ENCODE assay signal across 12 mouse cellular contexts in the genomic region with DNA sequence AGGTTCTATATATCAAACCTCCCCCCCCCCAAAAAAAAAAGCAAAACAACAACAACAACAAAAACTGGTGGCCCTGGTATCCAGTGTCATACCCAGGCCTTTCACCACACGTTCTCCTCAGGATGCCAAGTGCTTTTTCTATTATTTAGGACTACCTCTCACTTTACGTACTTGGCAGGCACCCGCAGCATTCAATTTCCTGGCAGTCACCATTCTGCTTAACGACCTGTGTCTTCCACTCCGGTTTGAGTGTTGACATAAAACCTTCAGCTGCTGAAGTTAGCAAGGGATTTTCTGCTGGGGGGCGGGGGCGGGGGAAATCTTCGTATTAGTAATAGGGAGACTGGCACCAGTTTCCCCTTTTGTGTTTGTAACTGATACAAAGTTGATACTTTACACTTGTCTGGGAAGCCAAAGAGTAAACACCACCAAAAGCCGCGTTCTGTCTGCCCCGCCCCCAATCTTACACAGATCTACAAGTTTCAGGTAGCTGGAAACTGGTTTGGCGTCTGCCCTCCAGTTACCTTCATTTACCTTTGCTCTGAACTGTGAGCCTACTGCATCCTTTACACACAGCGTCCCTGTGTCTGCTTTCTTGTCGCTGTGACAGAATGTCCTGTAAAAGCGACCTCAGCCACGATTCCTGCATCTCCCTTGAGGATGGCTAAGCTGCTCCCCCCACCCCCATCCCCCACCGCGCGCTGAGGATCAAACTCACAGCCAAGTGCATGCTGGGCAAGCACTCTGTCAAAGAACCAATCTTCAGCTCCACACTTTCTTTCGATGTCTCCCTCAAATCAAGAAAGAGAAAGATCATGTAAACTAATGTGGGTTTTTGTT. TPM values are rescaled to one million over a fixed set of nuclear protein-coding genes. Genes with fewer than 3 reads are reported as not detected.
A peak's percentile ranks its signal among the peaks of the same experiment; 100 is the strongest.
DNase-seq lines count a peak whose midpoint lies in the region; ATAC-seq and TF ChIP-seq lines count a peak whose summit lies in the region.
"Had no signal": no experiment of that assay in that cellular context is flagged by ENCODE, and none has a peak within 500 bp of the region (broad histone marks: within the 10 kb centered on the region; RNA-seq: fewer than 3 reads in every experiment).

No protein-coding gene starts in this region.

- H3K27ac ChIP-seq in kidney, postnatal 0 days, result no peak overlapping the region
- no peak overlapping the region for H3K27ac ChIP-seq in midbrain, embryonic 11.5 days (ENCODE audit: low read depth, low read length)
- H3K27ac ChIP-seq: forebrain, embryonic 15.5 days; hindbrain, embryonic 13.5 days; liver, embryonic 15.5 days; midbrain, embryonic 15.5 days had no signal

- H3K4me3 ChIP-seq in kidney, postnatal 0 days (replicated peaks; ENCODE audit: low read depth, low read length), result no peak overlapping the region
- H3K4me3 ChIP-seq in midbrain, embryonic 11.5 days (ENCODE audit: low read depth, low read length), result no peak overlapping the region
- H3K4me3 ChIP-seq: forebrain, embryonic 15.5 days; hindbrain, embryonic 13.5 days; liver, embryonic 15.5 days; midbrain, embryonic 15.5 days had no signal

- no peak for TF ChIP-seq CTCF in kidney, postnatal 0 days (IDR thresholded peaks at IDR 0.05; ENCODE audit: low read depth)

- peak overlapping the region; percentile 31 for H3K4me2 ChIP-seq in kidney, postnatal 0 days (ENCODE audit: low read length)
- no peak overlapping the region for H3K4me2 ChIP-seq in midbrain, embryonic 11.5 days
- H3K4me2 ChIP-seq: forebrain, embryonic 15.5 days; hindbrain, embryonic 13.5 days; liver, embryonic 15.5 days; midbrain, embryonic 15.5 days had no signal

- peak; percentile 3 for DNase-seq in CD4-positive, CD25-positive, alpha-beta regulatory T cell, adult 2 months (ENCODE audit: low read depth, low spot score)
- peak; percentile 13 for DNase-seq in adipocyte (ENCODE audit: low spot score)
- peak; percentile 56 for DNase-seq in kidney, postnatal 0 days (ENCODE audit: low spot score)
- peak; percentile 69 for DNase-seq in lung, postnatal 10 days
- no peak for DNase-seq in spleen, postnatal 10 days (ENCODE audit: low spot score in 2 of 2)
- DNase-seq in midbrain, embryonic 11.5 days (ENCODE audit: low spot score, missing footprints), result no peak
- no peak for DNase-seq in thymus, postnatal 0 days (ENCODE audit: low spot score)

- WGBS in kidney, postnatal 0 days, result 24% methylated on average over 20 of the region's 20 CpGs
- WGBS in midbrain, embryonic 11.5 days, result 57% methylated on average over 20 of the region's 20 CpGs

- no peaks in the 10 kb centered on the region for H3K4me1 ChIP-seq in kidney, postnatal 0 days (replicated peaks; ENCODE audit: insufficient read depth, low read length)
- no peaks in the 10 kb centered on the region; the same call in 1 of the 2 replicates for H3K4me1 ChIP-seq in midbrain, embryonic 11.5 days (ENCODE audit: control insufficient read depth, insufficient read depth, low read length)
- H3K4me1 ChIP-seq: forebrain, embryonic 15.5 days; midbrain, embryonic 15.5 days had no signal

- H3K36me3 ChIP-seq in kidney, postnatal 0 days (ENCODE audit: insufficient read depth, low read length), result no peaks in the 10 kb centered on the region
- no peaks in the 10 kb centered on the region for H3K36me3 ChIP-seq in midbrain, embryonic 11.5 days (ENCODE audit: control insufficient read depth, insufficient read depth, low read length)
- H3K36me3 ChIP-seq: forebrain, embryonic 15.5 days; hindbrain, embryonic 13.5 days; liver, embryonic 15.5 days; midbrain, embryonic 15.5 days had no signal

- no peak overlapping the region for H3K9ac ChIP-seq in kidney, postnatal 0 days (ENCODE audit: low read depth, low read length)
- H3K9ac ChIP-seq in midbrain, embryonic 11.5 days (ENCODE audit: low read length), result no peak overlapping the region
- H3K9ac ChIP-seq: forebrain, embryonic 15.5 days; hindbrain, embryonic 13.5 days; liver, embryonic 15.5 days; midbrain, embryonic 15.5 days had no signal

- H3K9me3 ChIP-seq in kidney, postnatal 0 days (replicated peaks; ENCODE audit: low read length), result no peaks in the 10 kb centered on the region
- no peaks in the 10 kb centered on the region for H3K9me3 ChIP-seq in midbrain, embryonic 11.5 days (ENCODE audit: control insufficient read depth, low read length)
- H3K9me3 ChIP-seq: forebrain, embryonic 15.5 days; hindbrain, embryonic 13.5 days; liver, embryonic 15.5 days; midbrain, embryonic 15.5 days had no signal

- H3K27me3 ChIP-seq in kidney, postnatal 0 days (ENCODE audit: insufficient read depth, low read length), result no peaks in the 10 kb centered on the region
- no peaks in the 10 kb centered on the region for H3K27me3 ChIP-seq in midbrain, embryonic 11.5 days (ENCODE audit: control insufficient read depth, insufficient read depth, low read length)
- H3K27me3 ChIP-seq: forebrain, embryonic 15.5 days; hindbrain, embryonic 13.5 days; midbrain, embryonic 15.5 days had no signal

- ATAC-seq in CD4-positive, CD25-positive, alpha-beta regulatory T cell, adult 4 months, result no peak
- no peak for ATAC-seq in kidney, postnatal 0 days (replicated peaks; ENCODE audit: low FRiP score, low read depth)
- no peak for ATAC-seq in midbrain, embryonic 11.5 days (ENCODE audit: low FRiP score)
- ATAC-seq: forebrain, embryonic 15.5 days; midbrain, embryonic 15.5 days had no signal

RNA-seq across cellular contexts. Expression of gene Agpat4, which starts 37.6 kb away (rescaled TPM):
- polyA plus RNA-seq in CD4-positive, CD25-positive, alpha-beta regulatory T cell, adult 4 months (2017; shearing (Covaris generic)), result 10 to 100 TPM; 15.8 to 18.2 TPM
- polyA plus RNA-seq in kidney, postnatal 0 days (2015; fragmentation: Nextera tagmentation; extraction: Ambion mirVana), result 15.5 and 21.4 TPM in 2 replicates
- polyA plus RNA-seq in midbrain, embryonic 11.5 days (2014; fragmentation: Nextera tagmentation; extraction: Ambion mirVana), result 22.9 and 24.6 TPM in 2 replicates
- 7.7 and 11.1 TPM in 2 replicates for polyA plus RNA-seq in thymus, postnatal 0 days (2015; fragmentation: Nextera tagmentation; extraction: Ambion mirVana)

Comparison
In these comparisons a context has a peak if more than half of its experiments do, and no peak if none do; other contexts are left out.
1. DNase-seq: peak in CD4-positive, CD25-positive, alpha-beta regulatory T cell, adult 2 months (single experiment), adipocyte (single experiment), kidney, postnatal 0 days (single experiment) and lung, postnatal 10 days (single experiment); none in spleen, postnatal 10 days (0 of 2), midbrain, embryonic 11.5 days (single experiment) and thymus, postnatal 0 days (single experiment).